Mouse (Mus musculus) limb, embryonic 14.5 days (tissue): ENCODE measurements around the gene Fam184a. TPM values are rescaled to one million over a fixed set of nuclear protein-coding genes. Genes with fewer than 3 reads are reported as not detected.

Experiments
- ATAC-seq: fragments of 200-750 bp; cut with Nextera tagmentation; 2 replicates; pipeline ENCODE4 v1.8.0; 2017; ENCODE audit warnings: low read depth, moderate number of reproducible peaks, moderate TSS enrichment; ENCODE audit not compliant: low FRiP score
- DNase-seq: peaks from one replicate; pipeline ENCODE4 v3.0.0-alpha.2; 2015; ENCODE audit warnings: low spot score
- H3K27ac ChIP-seq: fragments of 300-500 bp; sonication (generic); replicated peaks from 2 replicates; pipeline ENCODE4 v1.5.1; 2014; ENCODE audit warnings: low read depth, mild to moderate bottlenecking, low read length, moderate library complexity, mixed read lengths
- H3K27me3 ChIP-seq: fragments of 300-500 bp; sonication (generic); 2 replicates; pipeline ENCODE4 v1.6.1; 2014; ENCODE audit warnings: low read length, mixed read lengths; ENCODE audit not compliant: control insufficient read depth, insufficient read depth
- H3K36me3 ChIP-seq: fragments of 300-500 bp; sonication (generic); 2 replicates; pipeline ENCODE4 v1.6.1; 2014; ENCODE audit warnings: mild to moderate bottlenecking, low read length, moderate library complexity, mixed read lengths; ENCODE audit not compliant: control insufficient read depth, insufficient read depth
- H3K4me1 ChIP-seq: fragments of 300-500 bp; sonication (generic); 2 replicates; pipeline ENCODE4 v1.6.1; 2014; ENCODE audit warnings: antibody characterized with exemption, low read length, mixed read lengths; ENCODE audit not compliant: control insufficient read depth, insufficient read depth
- H3K4me2 ChIP-seq: fragments of 300-500 bp; sonication (generic); replicated peaks from 2 replicates; pipeline ENCODE4 v1.6.1; 2014; ENCODE audit warnings: low read depth, mild to moderate bottlenecking, low read length, moderate library complexity; ENCODE audit not compliant: severe bottlenecking
- H3K4me3 ChIP-seq: fragments of 300-500 bp; sonication (generic); replicated peaks from 2 replicates; pipeline ENCODE4 v1.5.1; 2014; ENCODE audit warnings: low read length
- H3K9ac ChIP-seq: fragments of 300-500 bp; sonication (generic); 2 replicates; pipeline ENCODE4 v1.6.1; 2014; ENCODE audit warnings: mild to moderate bottlenecking, low read depth, low read length, moderate library complexity; ENCODE audit not compliant: severe bottlenecking
- H3K9me3 ChIP-seq: fragments of 300-500 bp; sonication (generic); 2 replicates; pipeline ENCODE4 v1.6.1; 2016; ENCODE audit warnings: low read length; ENCODE audit not compliant: control insufficient read depth
- POLR2A ChIP-seq: fragments of 200-500 bp; IDR thresholded peaks from 2 replicates; pipeline ENCODE4 v1.8.0; 2012; ENCODE audit warnings: inconsistent platforms, mild to moderate bottlenecking, moderate library complexity, borderline replicate concordance; ENCODE audit not compliant: insufficient read depth, insufficient read length; ENCODE audit errors: extremely low read depth
- WGBS: fragments of 180-500 bp; shearing (Covaris S2); extraction: QIAGEN DNeasy Blood & Tissue Kit; methylation state at CpG from one replicate; pipeline ENCODE4 v1.1.7; 2014; 5-methylcytosine and 5-hydroxymethylcytosine counted together
- polyA plus RNA-seq, 2 experiments: library from polyadenylated mRNA; depleted of rRNA in 1 of 2; stranded (reverse) in 1 of 2; unstranded in 1 of 2; fragments of >200 nt; fragmentation: Nextera tagmentation in 1 of 2; extraction: Ambion mirVana in 1 of 2; gene quantifications; 2 replicates each; pipeline versions ENCODE4 v1.2.1 to v1.2.3; 2012 to 2014

The Fam184a gene
- polyA plus RNA-seq, 2 experiments, result 6.5 to 9.9 TPM

GRCm38 (mm10) chr10:53735201-53735865 lies 15.6 kb downstream of the Fam184a start:
- Histone ChIP-seq H3K27me3 (no peaks in the 10 kb centered on the region), H3K4me3 (no peak overlapping the region), H3K4me1 (no peaks in the 10 kb centered on the region), H3K36me3 (no peaks in the 10 kb centered on the region), H3K4me2 (no peak overlapping the region), H3K9me3 (no peaks in the 10 kb centered on the region), H3K9ac (no peak overlapping the region), H3K27ac (no peak overlapping the region)
- DNase-seq (no peak), ATAC-seq (no peak)
- TF ChIP-seq POLR2A, result no peak
- 80% methylated on average over 7 of the region's 7 CpGs for WGBS

GRCm38 (mm10) chr10:53732324-53732723 lies 18.6 kb downstream of the Fam184a start:
- H3K36me3 ChIP-seq, result no peaks in the 10 kb centered on the region
- no peak overlapping the region for H3K9ac ChIP-seq
- H3K4me2 ChIP-seq, result no peak overlapping the region
- no peak for DNase-seq
- no peak for ATAC-seq
- H3K27me3 ChIP-seq, result no peaks in the 10 kb centered on the region
- no peak overlapping the region for H3K27ac ChIP-seq
- H3K4me3 ChIP-seq, result no peak overlapping the region
- H3K4me1 ChIP-seq, result no peaks in the 10 kb centered on the region
- no peaks in the 10 kb centered on the region for H3K9me3 ChIP-seq
- 87% methylated on average over 7 of the region's 7 CpGs for WGBS
- TF ChIP-seq POLR2A, result no peak

GRCm38 (mm10) chr10:53728883-53729282 lies 22.0 kb downstream of the Fam184a start:
- WGBS, result 26% methylated on average over 1 of the region's 1 CpGs
- DNase-seq, result no peak
- no peak for ATAC-seq
- no peak overlapping the region for H3K4me3 ChIP-seq
- no peak for TF ChIP-seq POLR2A
- H3K9ac ChIP-seq, result no peak overlapping the region
- H3K4me2 ChIP-seq, result no peak overlapping the region
- no peak overlapping the region for H3K27ac ChIP-seq
- H3K9me3 ChIP-seq, result no peaks in the 10 kb centered on the region
- no peaks in the 10 kb centered on the region for H3K4me1 ChIP-seq
- no peaks in the 10 kb centered on the region for H3K27me3 ChIP-seq
- no peaks in the 10 kb centered on the region for H3K36me3 ChIP-seq

- Histone ChIP-seq H3K36me3 (no peaks in the 10 kb centered on the region), H3K9ac (no peak overlapping the region)
These were observed 25.6 kb downstream of the Fam184a start for GRCm38 (mm10) chr10:53725301-53725700.

GRCm38 (mm10) chr10:53704516-53704915 lies 46.4 kb downstream of the Fam184a start:
- Histone ChIP-seq H3K4me2 (no peak overlapping the region), H3K9ac (no peak overlapping the region), H3K27me3 (no peaks in the 10 kb centered on the region), H3K9me3 (no peaks in the 10 kb centered on the region), H3K4me1 (no peaks in the 10 kb centered on the region), H3K4me3 (no peak overlapping the region), H3K36me3 (no peaks in the 10 kb centered on the region), H3K27ac (no peak overlapping the region)
- no peak for TF ChIP-seq POLR2A
- 93% methylated on average over 9 of the region's 9 CpGs for WGBS
- ATAC-seq, result no peak
- DNase-seq, result no peak

More at GRCm38 (mm10) chr10:53725301-53725700, 25.6 kb downstream of the Fam184a start:
- H3K27ac ChIP-seq, result no peak overlapping the region
- no peaks in the 10 kb centered on the region for H3K27me3 ChIP-seq
- H3K4me2 ChIP-seq, result no peak overlapping the region
- whole genome bisulfite sequencing, result 37% methylated on average over 2 of the region's 2 CpGs
- no peak for ATAC-seq
- TF ChIP-seq POLR2A, result no peak
- no peaks in the 10 kb centered on the region for H3K9me3 ChIP-seq
- H3K4me1 ChIP-seq, result no peaks in the 10 kb centered on the region
- DNase-seq, result no peak
- H3K4me3 ChIP-seq, result no peak overlapping the region

- H3K27me3 ChIP-seq, result no peaks in the 10 kb centered on the region
- H3K9me3 ChIP-seq, result no peaks in the 10 kb centered on the region
- no peak overlapping the region for H3K4me3 ChIP-seq
- H3K4me2 ChIP-seq, result no peak overlapping the region
- ATAC-seq (no peak), DNase-seq (no peak)
- H3K4me1 ChIP-seq, result no peaks in the 10 kb centered on the region
- no peaks in the 10 kb centered on the region for H3K36me3 ChIP-seq
- no peak for TF ChIP-seq POLR2A
- no peak overlapping the region for H3K27ac ChIP-seq
- H3K9ac ChIP-seq, result no peak overlapping the region
- 87% methylated on average over 10 of the region's 10 CpGs for WGBS
These were observed 52.4 kb downstream of the Fam184a start for GRCm38 (mm10) chr10:53698531-53698930.
